Mouse (Mus musculus) embryonic stem cell, embryonic (primary cell): ENCODE results near the gene Unkl.
"Not testable (repeated sequence)": the region's sequence is repeated elsewhere in the genome, so short reads cannot be mapped to it uniquely, and the experiment has no call there.

Source experiments
- CTCF ChIA-PET, 4 experiments: fragments of 300-600 bp in 2 of 4; fragments of 350-600 bp in 2 of 4; sonication (Branson Sonifier 250); formaldehyde crosslinking; loops; one replicate each; lab custom pipeline; 2022; ENCODE audit warnings: inconsistent platforms in 2 of 4; lab: Charles Lee
- POLR2A ChIA-PET, 4 experiments: fragments of 300-600 bp in 2 of 4; fragments of 350-600 bp in 2 of 4; sonication (Branson Sonifier 250); formaldehyde crosslinking; loops; one replicate each; lab custom pipeline; 2022; ENCODE audit warnings: antibody characterized with exemption in 4 of 4, inconsistent platforms in 1 of 4; lab: Charles Lee

Unkl gene

DNA sequence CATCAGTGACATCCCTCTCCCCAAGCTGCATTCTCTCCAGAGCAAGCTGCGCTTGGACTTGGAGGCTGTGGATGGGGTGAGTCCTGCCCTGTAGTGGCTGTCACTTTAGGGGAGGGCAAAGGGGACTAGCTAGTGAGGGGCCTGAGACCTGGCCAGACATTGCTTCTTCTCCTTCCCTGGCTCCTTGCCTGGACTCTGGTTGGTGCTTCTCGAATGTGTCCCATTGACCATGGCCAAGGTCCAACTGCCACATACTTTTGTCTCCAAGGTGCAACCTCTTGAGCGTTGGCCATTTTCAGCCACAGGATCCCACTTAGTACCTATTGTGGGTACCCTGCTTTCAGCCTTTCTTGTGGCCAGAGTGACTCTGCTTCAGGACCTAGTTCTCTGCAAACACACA is 42.5 kb downstream of the Unkl start:
- CTCF ChIA-PET, result interaction anchor here in 1 of 4 experiments (0.8 kb wide), 1 partner anchor 9 kb away, joined by 3 read pairs; the partner anchor contains the start of genes Gnptg and Tsr3
- POLR2A ChIA-PET, result interaction anchor here in 2 of 4 experiments (1.1 to 2.2 kb wide), 4 partner anchors 9 to 13 kb away, joined by 3 to 11 read pairs (median 7); partner anchors contain the start of genes Gnptg (in 2 of the 2) and Tsr3 (in 2 of the 2)

DNA sequence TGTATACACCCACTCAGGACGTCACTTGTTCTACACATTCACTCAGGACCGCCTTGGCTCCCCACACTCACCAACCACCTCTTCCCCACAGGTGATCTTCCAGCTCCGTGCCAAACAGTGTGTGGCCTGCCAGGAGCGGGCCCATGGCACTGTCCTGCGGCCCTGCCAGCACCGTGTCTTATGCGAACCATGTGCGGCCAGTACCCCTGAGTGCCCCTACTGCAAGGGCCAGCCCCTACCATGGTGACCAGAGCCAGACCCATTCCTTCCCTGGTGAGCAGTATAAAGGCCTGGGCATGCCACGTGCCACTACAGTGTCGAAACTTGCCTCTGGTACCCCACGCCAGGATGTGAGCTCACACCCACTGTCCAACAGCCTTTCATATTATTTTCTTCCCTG is 43.4 kb downstream of the Unkl start:
- POLR2A ChIA-PET, result interaction anchor here in 2 of 4 experiments (1.1 to 2.2 kb wide), 2 partner anchors 8 to 10 kb away, joined by 3 to 11 read pairs; partner anchors contain the start of genes Gnptg (in 1 of the 2) and Tsr3 (in 1 of the 2)
- CTCF ChIA-PET, result not testable (repeated sequence)

DNA sequence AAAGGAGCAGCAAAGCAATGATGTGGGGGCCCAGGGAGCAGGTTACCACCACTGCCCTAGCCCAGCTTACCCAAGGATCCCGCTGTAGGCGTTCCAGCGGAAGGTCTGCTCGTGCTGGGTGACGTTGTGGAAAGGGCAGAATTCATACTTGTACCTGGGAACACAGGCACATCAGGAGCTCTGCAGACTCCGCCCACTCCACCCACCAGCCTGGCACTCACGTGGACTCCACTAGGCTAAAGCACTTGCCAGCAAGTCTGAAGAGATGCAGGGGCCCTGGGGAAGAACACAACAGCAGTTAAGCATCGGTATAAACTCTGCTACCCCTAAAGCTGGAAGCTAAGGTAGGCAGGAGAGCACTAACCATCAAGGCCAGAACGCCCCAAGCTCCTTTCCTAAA is 47.4 kb downstream of the Unkl start:
- POLR2A ChIA-PET, result interaction anchor here in 3 of 4 experiments (0.7 to 22.9 kb wide), 7 partner anchors 9 to 60 kb away, joined by 3 to 336 read pairs (median 4); partner anchors contain the start of genes Gm38655 (in 1 of the 3) and Ube2i (in 1 of the 3)
- CTCF ChIA-PET, result no interaction called here

DNA sequence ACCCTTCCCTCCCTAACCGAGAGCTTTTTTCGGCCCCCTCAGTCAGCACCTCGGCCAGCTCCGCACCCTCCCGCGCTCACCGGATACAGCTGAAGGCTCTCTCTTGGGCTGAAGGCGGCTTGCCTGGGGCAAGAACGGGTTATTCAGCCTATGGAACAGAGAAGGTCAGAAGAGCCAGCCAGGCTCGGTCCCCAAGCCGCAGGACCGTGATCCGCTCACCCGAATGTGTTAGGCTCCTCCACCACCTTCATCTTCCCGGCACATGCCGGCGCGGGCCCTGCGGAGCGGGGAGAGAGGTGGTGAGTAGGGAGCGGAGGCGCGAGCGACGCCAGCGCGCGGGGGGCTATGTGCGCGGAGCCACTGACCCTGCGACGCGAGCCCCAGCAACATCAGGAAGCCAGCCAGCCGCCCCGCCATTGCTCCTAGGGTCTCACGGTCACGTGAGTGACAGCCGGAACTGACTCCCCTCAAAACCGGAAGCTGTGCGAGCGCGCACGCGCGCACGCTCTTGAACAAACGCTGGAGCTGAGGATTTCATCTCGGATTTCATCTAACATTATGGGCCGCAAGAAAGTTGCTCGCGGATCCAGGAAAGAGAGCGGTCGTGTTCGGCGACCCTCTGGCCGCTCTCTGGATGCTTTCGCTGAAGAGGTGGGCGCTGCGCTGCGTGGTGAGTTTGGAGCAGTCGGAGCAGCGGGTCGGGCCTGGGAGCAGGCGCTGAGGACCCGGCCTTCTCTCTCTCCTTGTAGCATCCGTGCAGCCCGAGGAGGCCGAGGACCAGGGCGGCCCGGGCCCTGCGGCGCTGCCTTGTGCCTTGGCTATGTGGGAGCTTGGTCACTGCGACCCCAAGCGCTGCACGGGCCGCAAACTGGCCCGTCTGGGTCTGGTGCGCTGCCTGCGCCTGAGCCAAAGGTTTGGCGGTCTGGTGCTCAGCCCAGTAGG is 51.8 kb downstream of the Unkl start, which contains the start of the genes Gnptg and Tsr3:
Gene Gnptg, minus strand, starts transcription at position 430 of the 942 bp plus-strand sequence.
Gene Tsr3, plus strand, starts transcription at position 476 of the 942 bp plus-strand sequence.
- ChIA-PET POLR2A (interaction anchor here (0.6 to 22.9 kb wide), 46 partner anchors 8 to 517 kb away, joined by 3 to 336 read pairs (median 4); partner anchors contain the start of genes BC003965 (in 3 of the 4), Baiap3 (in 3 of the 4), Ube2i (in 2 of the 4) and Chtf18 (in 1 of the 4)), CTCF (interaction anchor here (0.5 to 1.4 kb wide), 11 partner anchors 8 to 893 kb away, joined by 3 to 6 read pairs (median 3); partner anchors contain the start of genes Baiap3 (in 1 of the 4) and Ube2i (in 1 of the 4))

DNA sequence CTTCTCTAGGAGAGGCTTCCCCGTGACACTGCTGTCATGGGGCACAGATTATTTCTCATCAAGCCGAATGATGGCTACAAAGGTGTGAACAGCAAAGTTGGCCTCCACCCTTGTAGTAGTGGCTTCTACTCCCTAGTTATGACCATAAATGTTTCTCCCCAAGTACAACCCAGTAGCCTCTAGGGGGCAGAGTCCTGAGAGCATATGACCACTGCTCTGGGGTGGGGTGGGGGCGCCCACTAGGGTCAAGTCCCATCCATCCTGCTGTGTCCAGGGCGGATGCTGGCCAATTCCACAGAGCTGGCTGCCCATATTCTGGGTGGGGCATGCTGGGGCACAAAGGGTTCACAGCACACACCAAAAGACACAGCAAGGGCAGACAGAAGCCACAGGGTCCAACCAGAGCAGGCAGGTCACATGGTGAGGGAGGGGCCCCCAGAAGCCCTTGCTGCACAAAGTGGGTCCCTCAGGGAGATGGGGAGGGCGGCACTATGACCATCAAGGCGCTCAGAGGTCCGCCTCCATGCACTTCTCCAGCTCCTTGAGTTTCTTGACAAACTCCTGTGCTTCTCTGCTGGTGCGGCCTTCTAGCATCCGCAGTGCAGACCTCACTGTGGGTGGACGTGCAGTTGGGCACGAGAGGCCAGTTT is 55.1 kb downstream of the Unkl start:
- CTCF ChIA-PET, result interaction anchor here (0.7 to 2.0 kb wide), 9 partner anchors 12 to 497 kb away, joined by 3 to 11 read pairs (median 3); partner anchors contain the start of genes Baiap3 (in 2 of the 4) and Ube2i (in 1 of the 4)

DNA sequence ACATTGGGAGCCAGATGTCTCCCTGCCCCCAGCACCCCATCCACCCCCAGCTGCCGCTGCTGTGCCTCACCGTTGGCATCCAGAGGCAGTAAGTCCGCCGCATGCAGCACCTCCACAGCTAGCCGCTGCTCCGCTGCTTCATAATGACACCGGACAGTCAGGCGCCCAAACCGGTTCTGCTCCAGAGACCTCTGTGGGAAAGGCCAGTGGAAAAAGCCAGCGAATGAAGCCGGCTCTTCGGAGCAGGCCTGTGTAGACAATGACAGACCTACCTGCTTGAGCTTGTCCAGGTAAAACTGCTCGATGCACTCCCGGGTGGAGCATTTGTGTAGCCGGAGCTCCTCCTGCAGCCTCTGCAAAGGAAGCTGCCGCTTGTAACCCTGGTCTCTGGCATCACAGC is 56.0 kb downstream of the Unkl start:
- CTCF ChIA-PET, result interaction anchor here (0.5 to 2.0 kb wide), 11 partner anchors 11 to 498 kb away, joined by 3 to 11 read pairs (median 3); partner anchors contain the start of genes Baiap3 (in 2 of the 4), Tmem204 (in 1 of the 4) and Ube2i (in 1 of the 4)
- POLR2A ChIA-PET, result interaction anchor here (0.6 to 22.9 kb wide), 24 partner anchors 9 to 565 kb away, joined by 3 to 336 read pairs (median 4); partner anchors contain the start of genes Baiap3 (in 3 of the 4), Ube2i (in 2 of the 4), BC003965 (in 1 of the 4) and Ccdc154 (in 1 of the 4)

More for the DNA sequence above, 55.1 kb downstream of the Unkl start:
- POLR2A ChIA-PET, result interaction anchor here (0.5 to 22.9 kb wide), 19 partner anchors 11 to 1802 kb away, joined by 3 to 336 read pairs (median 5); partner anchors contain the start of genes Baiap3 (in 3 of the 4), Ube2i (in 2 of the 4), BC003965 (in 1 of the 4) and Ccdc154 (in 1 of the 4)

DNA sequence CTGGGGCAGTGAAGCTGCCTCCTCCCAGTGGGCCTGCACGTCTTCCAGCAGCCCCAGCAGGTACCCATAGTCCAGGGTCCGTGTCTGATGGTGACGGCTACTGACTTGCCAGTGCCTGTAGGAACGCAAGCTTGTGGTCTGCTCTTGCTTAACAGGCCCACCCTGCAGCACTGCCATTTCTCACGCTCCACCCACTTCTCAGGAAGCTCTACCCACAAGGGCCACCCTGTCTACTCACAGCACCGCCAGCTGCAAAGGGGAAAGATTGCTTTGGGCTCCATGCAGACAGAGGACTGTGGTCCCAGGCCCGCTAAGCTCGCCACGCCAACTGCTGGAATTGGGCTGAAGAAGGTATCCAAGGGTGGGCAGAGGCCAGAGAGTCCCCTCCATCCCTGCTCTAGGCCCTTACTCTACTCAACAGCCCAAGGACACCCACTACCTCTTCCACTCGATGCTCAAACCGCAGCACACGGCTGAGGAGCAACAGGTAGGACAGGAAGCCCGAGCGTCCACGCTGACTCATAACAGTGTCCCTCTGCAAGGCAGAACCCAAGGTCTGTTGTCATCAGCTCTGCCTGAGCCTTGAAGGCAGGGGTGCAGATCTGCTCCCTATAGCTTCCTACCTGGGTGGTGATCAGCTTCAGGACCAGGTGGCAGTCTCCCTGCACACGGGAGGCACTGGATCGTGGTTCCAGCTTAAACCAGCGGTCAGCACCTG is 60.0 kb downstream of the Unkl start:
- ChIA-PET CTCF (interaction anchor here in 3 of 4 experiments (0.5 to 0.9 kb wide), 8 partner anchors 8 to 702 kb away, joined by 3 to 12 read pairs (median 4); partner anchors contain the start of genes Gnptg (in 1 of the 3) and Tsr3 (in 1 of the 3)), POLR2A (interaction anchor here in 3 of 4 experiments (0.5 to 22.9 kb wide), 16 partner anchors 6 to 398 kb away, joined by 3 to 336 read pairs (median 4); partner anchors contain the start of genes Baiap3 (in 2 of the 3), Gnptg (in 2 of the 3), Tsr3 (in 2 of the 3) and Ube2i (in 2 of the 3))

DNA sequence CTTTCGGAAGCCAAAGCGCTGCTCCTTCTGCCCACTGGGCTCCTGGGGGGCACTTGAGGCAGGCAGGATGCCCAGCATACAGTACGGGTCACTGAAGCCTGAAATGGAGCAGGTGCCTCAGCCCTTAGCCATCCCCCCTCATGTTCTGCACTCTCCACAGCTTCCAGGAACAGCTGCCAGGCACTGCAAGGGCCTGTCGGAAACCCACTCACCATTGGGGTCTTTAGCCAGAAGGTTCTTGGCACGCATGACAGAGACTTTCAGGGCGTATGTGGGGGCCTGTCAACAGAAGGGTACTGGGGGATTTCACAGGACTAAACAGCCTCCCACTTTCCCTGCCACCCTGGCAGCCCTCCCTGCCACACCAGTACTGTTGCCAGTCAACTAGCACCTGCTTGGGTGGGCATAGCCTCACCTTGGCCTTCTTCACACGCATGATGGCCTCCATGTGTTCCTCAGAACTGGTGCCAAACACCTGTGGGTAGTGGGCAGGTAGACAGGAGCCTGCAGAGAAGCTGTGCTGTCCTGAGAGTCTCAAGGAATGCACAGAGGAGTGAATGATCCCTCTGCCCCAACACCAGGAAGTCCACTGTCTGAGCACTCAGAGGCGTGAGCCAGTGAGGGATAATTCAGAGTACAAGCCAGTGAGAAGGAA is 62.1 kb downstream of the Unkl start:
- POLR2A ChIA-PET, result interaction anchor here in 2 of 4 experiments (0.6 to 22.9 kb wide), 5 partner anchors 11 to 1205 kb away, joined by 3 to 336 read pairs (median 5); partner anchors contain the start of genes Gnptg (in 1 of the 2), Tsr3 (in 1 of the 2) and Ube2i (in 1 of the 2)
- CTCF ChIA-PET, result interaction anchor here in 1 of 4 experiments (0.6 kb wide), 1 partner anchor 511 kb away, joined by 4 read pairs; no protein-coding TSS in a partner anchor

DNA sequence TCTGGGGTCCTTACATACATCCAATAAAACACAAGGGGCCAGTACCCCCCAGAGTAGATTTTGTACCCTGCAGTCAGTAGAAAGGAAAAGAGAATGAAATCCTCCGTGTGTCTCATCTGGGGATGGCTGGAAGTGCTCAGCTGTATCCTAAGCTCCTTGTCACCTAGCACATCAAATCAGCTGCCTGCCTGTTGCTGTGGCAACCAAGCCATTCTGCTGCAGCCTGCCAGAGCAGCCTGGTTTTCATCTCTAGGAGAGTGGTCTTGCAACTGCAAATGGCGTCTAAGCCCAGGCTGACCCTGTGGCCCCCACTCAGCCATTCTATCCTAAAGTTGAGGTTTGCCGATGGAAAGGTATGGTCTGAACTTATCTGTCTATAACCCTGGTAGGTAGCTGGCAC is 64.4 kb downstream of the Unkl start:
- ChIA-PET POLR2A (interaction anchor here in 2 of 4 experiments (0.9 to 22.9 kb wide), 6 partner anchors 7 to 21 kb away, joined by 3 to 336 read pairs (median 30); partner anchors contain the start of genes Ube2i (in 2 of the 2), Gnptg (in 1 of the 2) and Tsr3 (in 1 of the 2)), CTCF (no interaction called here)

DNA sequence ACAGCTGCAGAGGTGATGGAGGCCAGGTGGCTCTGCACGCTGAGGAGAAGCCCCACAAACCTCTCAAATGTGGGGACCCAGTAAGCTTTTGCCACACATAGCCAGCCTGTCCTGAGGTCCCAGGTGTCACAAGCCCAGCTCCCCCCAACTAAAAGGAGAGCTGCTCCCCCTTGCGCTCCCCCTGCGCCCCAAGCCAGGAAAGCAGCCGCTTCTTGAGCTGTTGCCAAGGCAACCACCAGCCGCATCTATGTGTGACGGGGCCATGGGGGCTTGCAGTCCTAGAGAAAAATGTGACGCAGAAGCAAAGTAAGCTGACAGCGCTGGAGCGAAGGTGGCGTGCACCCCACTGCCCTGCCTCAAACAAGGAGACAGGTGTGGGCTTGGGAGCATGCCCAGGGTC is 65.6 kb downstream of the Unkl start:
- POLR2A ChIA-PET, result interaction anchor here in 3 of 4 experiments (0.8 to 22.9 kb wide), 12 partner anchors 8 to 726 kb away, joined by 3 to 336 read pairs (median 10); partner anchors contain the start of genes Gnptg (in 3 of the 3), Tsr3 (in 3 of the 3), Ube2i (in 2 of the 3) and Nthl1 (in 1 of the 3)

DNA sequence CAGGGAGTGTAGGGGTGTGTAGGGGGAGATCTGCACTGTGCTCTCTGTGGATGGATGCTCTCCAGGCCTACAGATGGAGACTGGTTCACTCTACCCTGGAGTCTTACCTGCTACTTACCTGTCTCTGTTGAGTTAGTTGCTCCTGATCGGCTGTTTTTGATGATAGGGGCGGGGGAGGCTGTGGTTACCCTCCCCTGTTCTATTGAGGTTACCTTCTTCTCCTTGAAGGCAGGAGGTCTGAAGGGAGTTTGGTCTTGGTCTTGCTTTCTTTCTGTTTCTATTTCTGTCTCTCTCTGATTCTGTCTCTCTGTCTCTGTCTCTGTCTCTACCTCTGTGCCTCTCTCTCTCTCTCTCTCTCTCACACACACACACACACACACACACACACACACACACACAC is 66.9 kb downstream of the Unkl start:
- POLR2A ChIA-PET, result interaction anchor here (0.6 to 22.9 kb wide), 18 partner anchors 8 to 974 kb away, joined by 3 to 336 read pairs (median 6); partner anchors contain the start of genes Gnptg (in 4 of the 4), Tsr3 (in 4 of the 4), Ube2i (in 2 of the 4) and Nthl1 (in 1 of the 4)
- CTCF ChIA-PET, result interaction anchor here in 2 of 4 experiments (0.7 to 1.9 kb wide), 5 partner anchors 9 to 318 kb away, joined by 3 to 7 read pairs (median 4); partner anchors contain the start of gene Mapk8ip3 (in 1 of the 2)

More for the DNA sequence above, 65.6 kb downstream of the Unkl start:
- CTCF ChIA-PET, result interaction anchor here in 3 of 4 experiments (1.0 to 1.9 kb wide), 4 partner anchors 10 to 16 kb away, joined by 3 to 7 read pairs (median 4); no protein-coding TSS in a partner anchor

DNA sequence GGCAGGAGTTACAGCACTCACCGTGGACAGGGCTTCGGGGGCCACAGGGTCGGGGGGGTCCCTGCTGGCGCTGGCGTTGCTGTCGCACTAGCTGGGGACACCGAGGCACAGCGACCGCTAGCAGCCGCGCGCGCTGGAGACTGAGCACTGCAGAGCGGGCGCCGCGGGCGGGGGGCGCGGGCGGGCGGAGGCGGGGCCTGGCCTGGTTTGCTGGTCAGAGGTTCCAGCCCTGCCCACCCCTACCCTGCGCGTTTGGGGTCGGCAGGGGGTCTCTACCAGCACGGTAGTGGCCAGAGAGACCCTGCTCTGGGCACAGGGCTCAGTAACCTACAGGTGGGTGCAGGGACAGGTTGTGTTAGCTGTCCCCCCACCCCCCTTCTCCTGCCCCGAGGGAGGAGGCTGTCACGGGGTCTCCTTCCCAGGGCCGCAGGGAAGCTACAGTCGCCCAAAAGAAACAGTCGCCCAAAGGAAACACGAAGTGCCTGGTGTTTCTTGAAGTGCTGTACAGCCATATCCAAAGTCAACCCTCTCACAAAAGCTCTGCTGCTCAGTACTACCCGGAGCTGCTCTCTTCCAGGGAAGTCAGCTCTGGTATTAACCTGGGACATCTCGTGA is 68.0 kb downstream of the Unkl start, which contains the start of gene Baiap3:
Gene Baiap3, minus strand, starts transcription at position 225 of the 615 bp plus-strand sequence.
- CTCF ChIA-PET, result interaction anchor here in 3 of 4 experiments (0.6 to 1.6 kb wide), 11 partner anchors 8 to 333 kb away, joined by 3 to 11 read pairs (median 3); partner anchors contain the start of genes Gnptg (in 1 of the 3), Mapk8ip3 (in 1 of the 3) and Tsr3 (in 1 of the 3)
- POLR2A ChIA-PET, result interaction anchor here (0.7 to 22.9 kb wide), 19 partner anchors 9 to 640 kb away, joined by 3 to 336 read pairs (median 6); partner anchors contain the start of genes Gnptg (in 3 of the 4), Tsr3 (in 3 of the 4), Ube2i (in 2 of the 4) and Cacna1h (in 1 of the 4)

DNA sequence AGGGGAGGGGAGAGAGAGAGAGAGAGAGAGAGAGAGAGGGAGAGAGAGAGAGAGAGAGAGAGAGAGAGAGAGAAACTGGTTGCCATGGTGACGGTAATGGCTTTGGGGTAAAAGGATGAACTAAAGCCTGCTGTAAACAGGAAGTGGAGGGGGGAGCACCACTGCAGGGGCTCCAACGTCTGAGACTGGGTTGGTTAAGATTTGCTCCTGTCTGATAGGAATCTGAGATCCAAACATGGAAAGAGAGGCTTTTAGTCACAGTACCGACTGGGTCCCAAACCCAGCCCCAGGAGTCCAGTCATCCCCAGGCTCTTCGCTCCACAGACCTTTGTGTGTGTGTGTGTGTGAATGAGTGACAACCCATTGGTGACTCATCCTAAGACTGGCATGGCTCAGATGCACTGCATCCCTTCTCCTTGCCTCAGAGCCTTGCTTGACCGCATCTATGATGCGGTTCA is 69.6 kb downstream of the Unkl start:
- CTCF ChIA-PET, result interaction anchor here in 1 of 4 experiments (0.8 kb wide), 1 partner anchor 16 kb away, joined by 3 read pairs; no protein-coding TSS in a partner anchor
- POLR2A ChIA-PET, result interaction anchor here in 2 of 4 experiments (0.9 to 3.3 kb wide), 4 partner anchors 10 to 21 kb away, joined by 3 to 52 read pairs (median 12); partner anchors contain the start of gene Ube2i (in 1 of the 2)

DNA sequence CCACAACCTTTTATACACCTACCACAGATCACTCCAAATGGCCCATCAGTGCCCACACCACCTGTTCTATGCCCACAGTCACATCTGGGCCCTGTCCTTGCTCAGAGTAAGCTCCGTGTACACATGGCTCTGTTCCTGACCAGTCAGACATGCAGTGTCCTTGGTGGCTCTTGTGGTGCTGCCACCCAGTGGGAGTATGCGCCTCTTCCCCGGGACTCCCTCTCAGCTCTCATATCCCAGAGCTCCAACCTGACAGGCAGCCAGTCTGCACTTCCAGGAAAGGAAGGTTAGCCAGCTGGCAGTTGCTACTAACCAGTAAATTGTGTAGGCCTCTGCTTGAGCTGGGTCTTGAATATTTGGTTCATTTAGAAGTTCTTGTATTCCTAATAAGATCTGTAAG is 76.3 kb downstream of the Unkl start:
- CTCF ChIA-PET, result interaction anchor here in 3 of 4 experiments (0.6 to 2.0 kb wide), 12 partner anchors 8 to 147 kb away, joined by 3 to 8 read pairs (median 4); partner anchors contain the start of genes Ube2i (in 2 of the 3), Baiap3 (in 1 of the 3), Gnptg (in 1 of the 3) and Tsr3 (in 1 of the 3)
- POLR2A ChIA-PET, result interaction anchor here in 3 of 4 experiments (0.6 to 13.7 kb wide), 17 partner anchors 8 to 254 kb away, joined by 3 to 336 read pairs (median 3); partner anchors contain the start of genes Ube2i (in 3 of the 3), Baiap3 (in 2 of the 3), BC003965 (in 1 of the 3) and Gnptg (in 1 of the 3)
